Comparison of ENCODE assay signal across 8 mouse cellular contexts in genomic region chr8:123042974-123043625, GRCm38 (mm10). TPM values are rescaled to one million over a fixed set of nuclear protein-coding genes. Genes with fewer than 3 reads are reported as not detected.
DNase-seq lines count a peak whose midpoint lies in the region; ATAC-seq and TF ChIP-seq lines count a peak whose summit lies in the region.

No protein-coding gene starts in this region.

- peak overlapping the region; percentile 100 for H3K4me3 ChIP-seq in heart, embryonic 13.5 days
- H3K4me3 ChIP-seq in ES-E14 (ENCODE audit: insufficient read depth in 1 of 2, low read depth in 1 of 2, low read length in 2 of 2, poor library complexity in 1 of 2, severe bottlenecking in 1 of 2) = peak overlapping the region; percentile 74 to 76
- peak overlapping the region; percentile 57 for H3K4me3 ChIP-seq in heart, postnatal 0 days (ENCODE audit: low read depth, low read length)
- peak overlapping the region; percentile 100 for H3K4me3 ChIP-seq in midbrain, embryonic 11.5 days (ENCODE audit: low read depth, low read length)

- no peak for DNase-seq in heart, adult 9 months (ENCODE audit: low spot score in 2 of 2)
- no peak for DNase-seq in ES-E14 (ENCODE audit: low read depth, low spot score)
- DNase-seq in heart, postnatal 0 days (ENCODE audit: low spot score) = no peak
- peak; percentile 91 for DNase-seq in midbrain, embryonic 11.5 days (ENCODE audit: low spot score, missing footprints)
- DNase-seq in thymus, adult 18-20 months = no peak
- no peak for DNase-seq in cerebellum, postnatal 10 days
- no peak for DNase-seq in ovary, postnatal 36 days (ENCODE audit: low spot score)

- H3K9me3 ChIP-seq in heart, embryonic 13.5 days = no peaks in the 10 kb centered on the region
- H3K9me3 ChIP-seq in ES-E14 (ENCODE audit: control insufficient read depth, insufficient read depth, low read depth, low read length) = no peaks in the 10 kb centered on the region
- no peaks in the 10 kb centered on the region for H3K9me3 ChIP-seq in heart, postnatal 0 days (replicated peaks; ENCODE audit: control insufficient read depth, low read length)
- no peaks in the 10 kb centered on the region for H3K9me3 ChIP-seq in midbrain, embryonic 11.5 days (ENCODE audit: control insufficient read depth, low read length)

- peak overlapping the region; percentile 95 for H3K9ac ChIP-seq in heart, embryonic 13.5 days
- peak overlapping the region; percentile 85 for H3K9ac ChIP-seq in ES-E14 (ENCODE audit: insufficient read depth, low read depth, low read length, poor library complexity, severe bottlenecking)
- H3K9ac ChIP-seq in heart, postnatal 0 days (replicated peaks; ENCODE audit: low read depth, low read length) = peak overlapping the region; percentile 70
- peak overlapping the region; percentile 79 for H3K9ac ChIP-seq in midbrain, embryonic 11.5 days (ENCODE audit: low read length)

- TF ChIP-seq EP300 in heart, postnatal 0 days (IDR thresholded peaks at IDR 0.05; ENCODE audit: low read depth) = no peak

- H3K4me2 ChIP-seq in heart, embryonic 13.5 days = peak overlapping the region; percentile 91
- peak overlapping the region; percentile 65 for H3K4me2 ChIP-seq in heart, postnatal 0 days (ENCODE audit: low read depth, low read length)
- peak overlapping the region; percentile 70 for H3K4me2 ChIP-seq in midbrain, embryonic 11.5 days

- no peak for ATAC-seq in heart, embryonic 13.5 days (ENCODE audit: extremely low read depth, insufficient number of reproducible peaks, low FRiP score, low TSS enrichment)
- no peak for ATAC-seq in heart, postnatal 0 days (ENCODE audit: insufficient read depth, low read depth)
- no peak for ATAC-seq in midbrain, embryonic 11.5 days (ENCODE audit: low FRiP score)

- TF ChIP-seq CTCF in heart, postnatal 0 days (IDR thresholded peaks at IDR 0.05; ENCODE audit: low read depth) = no peak

- 0 out of 2 replicates have a peak, but pooled peaks cover 8% of the 10 kb centered on the region for H3K36me3 ChIP-seq in heart, embryonic 13.5 days
- no peaks in the 10 kb centered on the region for H3K36me3 ChIP-seq in ES-E14 (ENCODE audit: control insufficient read depth, insufficient read depth, low read length, poor library complexity, severe bottlenecking)
- H3K36me3 ChIP-seq in heart, postnatal 0 days (replicated peaks; ENCODE audit: control insufficient read depth, insufficient read depth, low read length) = no peaks in the 10 kb centered on the region
- no peaks in the 10 kb centered on the region for H3K36me3 ChIP-seq in midbrain, embryonic 11.5 days (ENCODE audit: control insufficient read depth, insufficient read depth, low read length)

- in situ Hi-C loops in ES-E14 (cut with MboI; ENCODE audit: low sequenced_read_pairs in 2 of 2, unreplicated experiment in 2 of 2) = no loop called here

- WGBS in heart, embryonic 13.5 days = 15% methylated on average over 22 of the region's 22 CpGs
- WGBS in heart, postnatal 0 days = 13% methylated on average over 22 of the region's 22 CpGs
- WGBS in midbrain, embryonic 11.5 days = 27% methylated on average over 22 of the region's 22 CpGs

- no peaks in the 10 kb centered on the region for H3K27me3 ChIP-seq in heart, embryonic 13.5 days (replicated peaks)
- H3K27me3 ChIP-seq in heart, postnatal 0 days (ENCODE audit: control insufficient read depth, insufficient read depth, low read length) = no peaks in the 10 kb centered on the region
- no peaks in the 10 kb centered on the region for H3K27me3 ChIP-seq in midbrain, embryonic 11.5 days (ENCODE audit: control insufficient read depth, insufficient read depth, low read length)

- H3K27ac ChIP-seq in heart, embryonic 13.5 days (replicated peaks) = peak overlapping the region; percentile 99
- H3K27ac ChIP-seq in ES-E14 (ENCODE audit: insufficient read depth, low read depth, low read length, poor library complexity, severe bottlenecking) = peak overlapping the region; percentile 85
- H3K27ac ChIP-seq in heart, postnatal 0 days (ENCODE audit: low read depth) = peak overlapping the region; percentile 100
- H3K27ac ChIP-seq in midbrain, embryonic 11.5 days (ENCODE audit: low read depth, low read length) = peak overlapping the region; percentile 90; the same call in 1 of the 2 replicates

- peaks cover 43% of the 10 kb centered on the region for H3K4me1 ChIP-seq in heart, embryonic 13.5 days
- peaks cover 9 to 12% of the 10 kb centered on the region in 2 experiments; a peak in 3 of 4 replicates for H3K4me1 ChIP-seq in ES-E14 (ENCODE audit: control insufficient read depth in 2 of 2, insufficient read depth in 2 of 2, low read length in 2 of 2, poor library complexity in 1 of 2)
- peaks cover 31% of the 10 kb centered on the region for H3K4me1 ChIP-seq in heart, postnatal 0 days (ENCODE audit: control insufficient read depth, insufficient read depth)
- H3K4me1 ChIP-seq in midbrain, embryonic 11.5 days (ENCODE audit: control insufficient read depth, insufficient read depth, low read length) = peaks cover 32% of the 10 kb centered on the region

TF ChIP-seq in ES-E14, 5 proteins besides CTCF, POLR2A, EP300 and RAD21:
- TF ChIP-seq MAFK (IDR thresholded peaks at IDR 0.05; ENCODE audit: insufficient read depth, low read depth, low read length) (no peak), CHD2 (IDR thresholded peaks at IDR 0.05; ENCODE audit: low read depth, low read length) (no peak; the same call in 1 of the 2 replicates), ZNF384 (IDR thresholded peaks at IDR 0.05; ENCODE audit: low read depth, low read length) (no peak), HCFC1 (IDR thresholded peaks at IDR 0.05; ENCODE audit: borderline replicate concordance, insufficient read depth, low read length) (no peak), ZC3H11A (IDR thresholded peaks at IDR 0.05; ENCODE audit: borderline replicate concordance, low read depth, low read length) (no peak)

RNA-seq across cellular contexts. Expression of gene Ankrd11, which starts 1.0 kb away (rescaled TPM):
- 18.8 and 20.3 TPM in 2 replicates for polyA plus RNA-seq in heart, embryonic 13.5 days (2015; fragmentation: Nextera tagmentation; extraction: Ambion mirVana)
- 155 and 194 TPM in 2 replicates for total RNA-seq in ES-E14 (2012; rRNA removed)
- 51.2 and 65.8 TPM in 2 replicates for total RNA-seq in heart, postnatal 0 days (2014; rRNA removed; ENCODE audit: low replicate concordance)
- polyA plus RNA-seq in heart, postnatal 0 days (2015; fragmentation: Nextera tagmentation; extraction: Ambion mirVana) = 21.6 and 24.3 TPM in 2 replicates
- polyA plus RNA-seq in midbrain, embryonic 11.5 days (2014; fragmentation: Nextera tagmentation; extraction: Ambion mirVana) = 61.9 and 72.0 TPM in 2 replicates

RNA-seq across cellular contexts. Expression of gene Spg7, which starts 19.6 kb away (rescaled TPM):
- polyA plus RNA-seq in heart, embryonic 13.5 days (2015; fragmentation: Nextera tagmentation; extraction: Ambion mirVana) = 62.2 and 62.7 TPM in 2 replicates
- total RNA-seq in ES-E14 (2012; rRNA removed) = 106 and 160 TPM in 2 replicates
- 72.8 and 83.1 TPM in 2 replicates for total RNA-seq in heart, postnatal 0 days (2014; rRNA removed; ENCODE audit: low replicate concordance)
- 63.3 and 65.1 TPM in 2 replicates for polyA plus RNA-seq in heart, postnatal 0 days (2015; fragmentation: Nextera tagmentation; extraction: Ambion mirVana)
- polyA plus RNA-seq in midbrain, embryonic 11.5 days (2014; fragmentation: Nextera tagmentation; extraction: Ambion mirVana) = 35.9 TPM in 2 replicates

RNA-seq across cellular contexts. Expression of gene Rpl13, which starts 59.0 kb away (rescaled TPM):
- 938 and 957 TPM in 2 replicates for polyA plus RNA-seq in heart, embryonic 13.5 days (2015; fragmentation: Nextera tagmentation; extraction: Ambion mirVana)
- total RNA-seq in ES-E14 (2012; rRNA removed) = 2,643 and 2,912 TPM in 2 replicates
- 2,455 and 2,720 TPM in 2 replicates for total RNA-seq in heart, postnatal 0 days (2014; rRNA removed; ENCODE audit: low replicate concordance)
- polyA plus RNA-seq in heart, postnatal 0 days (2015; fragmentation: Nextera tagmentation; extraction: Ambion mirVana) = 813 and 854 TPM in 2 replicates
- polyA plus RNA-seq in midbrain, embryonic 11.5 days (2014; fragmentation: Nextera tagmentation; extraction: Ambion mirVana) = 1,312 and 1,403 TPM in 2 replicates
